Mouse (Mus musculus) A20 (cell line): Measurements from ENCODE around the gene Map1lc3b.
A peak's percentile ranks its signal among the peaks of the same experiment; 100 is the strongest.

Experiments used
- DNase-seq: peaks from one replicate; pipeline ENCODE4 v3.0.0-alpha.2; 2011; ENCODE audit warnings: low read depth, low spot score

The Map1lc3b gene

DNA sequence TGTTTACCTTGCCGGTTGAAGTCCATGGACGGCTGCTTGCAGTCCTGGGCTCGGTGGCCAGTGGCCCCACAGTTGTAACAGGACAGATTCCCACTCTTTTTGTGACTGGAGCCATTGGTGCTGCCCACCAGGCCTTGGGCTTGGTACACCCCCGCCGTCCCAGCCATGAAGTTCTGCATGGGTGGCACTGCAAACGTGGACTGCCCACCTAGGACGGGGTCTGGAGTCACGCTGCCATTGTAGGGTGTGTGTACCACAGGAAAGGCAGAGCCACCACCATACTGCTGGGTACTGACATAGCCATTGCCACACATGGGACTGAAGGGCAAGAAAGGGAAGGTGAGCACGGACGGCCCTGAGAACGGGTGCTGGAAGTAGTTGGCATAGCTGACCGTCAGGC is 13.6 kb downstream of the Map1lc3b start:
- no peak for DNase-seq

DNA sequence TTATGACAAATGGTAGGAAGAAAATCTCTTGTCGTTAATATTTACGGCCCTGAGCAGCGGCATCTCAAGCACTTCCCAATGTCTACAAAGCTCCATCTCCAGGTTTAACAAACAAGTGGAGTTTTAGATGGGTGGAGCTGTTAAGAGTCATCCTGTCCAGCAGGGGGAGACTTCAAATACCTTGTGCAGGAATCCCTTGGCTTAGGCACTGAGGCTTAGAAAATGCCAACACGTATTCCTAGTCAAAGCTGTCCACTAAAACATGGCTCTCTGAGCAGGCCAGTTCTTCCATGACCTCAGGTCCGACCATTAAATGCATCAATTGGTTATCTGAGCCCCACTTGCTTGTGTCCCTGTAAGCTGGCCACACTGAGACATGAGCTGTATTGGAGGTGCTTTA is 17.5 kb downstream of the Map1lc3b start:
- DNase-seq = peak; percentile 30

DNA sequence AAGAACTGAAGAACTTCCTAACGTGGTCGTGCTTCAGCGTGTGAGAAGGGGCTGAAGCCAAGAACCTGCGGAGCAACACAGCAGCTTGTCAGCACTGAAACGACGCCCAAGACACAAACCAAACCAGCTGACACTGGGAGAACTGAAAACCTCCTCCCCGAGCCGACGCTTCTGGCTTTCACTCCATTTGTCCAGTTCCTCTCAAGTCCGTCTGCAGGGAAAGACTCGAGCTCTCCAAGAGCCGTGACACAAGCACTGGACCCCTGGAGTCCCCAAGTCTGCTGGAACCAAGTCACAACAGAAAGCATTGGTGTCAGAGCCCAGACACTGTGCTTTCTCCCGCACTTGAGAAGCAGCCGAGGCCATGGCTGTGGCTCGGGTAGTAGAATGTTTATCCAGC is 19.1 kb downstream of the Map1lc3b start:
- DNase-seq = no peak

DNA sequence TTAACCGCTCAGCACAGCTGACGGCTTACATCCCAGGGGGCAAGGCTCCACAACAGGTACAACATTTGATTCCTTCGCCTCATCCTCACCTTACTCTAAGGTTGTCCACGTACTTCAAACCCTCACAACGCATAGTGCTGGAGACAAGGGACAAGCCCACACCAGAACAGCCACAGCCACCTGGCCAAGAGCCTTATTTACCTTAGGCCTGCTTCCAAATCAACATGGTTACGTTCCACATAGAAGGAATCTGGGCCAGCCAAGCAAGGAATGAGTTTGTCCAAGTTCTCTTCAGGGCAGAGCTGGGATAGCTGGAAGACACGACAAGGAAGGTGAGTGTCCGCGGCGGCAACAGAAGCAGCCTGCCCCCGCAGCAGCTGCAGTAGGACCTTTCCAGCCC is 19.8 kb downstream of the Map1lc3b start:
- DNase-seq = no peak

DNA sequence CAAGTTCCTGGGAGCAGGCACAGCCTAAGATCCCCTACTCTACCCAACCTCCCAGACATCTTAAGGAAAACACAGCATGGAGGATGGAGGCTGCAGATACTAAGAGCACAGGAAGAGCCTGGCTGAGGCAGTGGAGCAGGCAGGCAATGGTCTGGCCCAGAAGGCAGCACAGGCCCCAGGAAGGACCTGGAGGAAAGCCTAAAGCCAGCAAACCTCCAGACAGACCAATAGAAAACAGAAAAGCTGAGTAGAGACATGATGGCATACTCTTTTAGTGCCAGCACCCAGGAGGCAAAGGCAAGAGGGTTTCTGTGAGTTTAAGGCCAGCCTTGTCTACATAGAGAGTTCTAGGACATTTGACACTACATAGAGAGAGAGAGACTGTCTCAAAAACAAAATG is 23.3 kb downstream of the Map1lc3b start:
- no peak for DNase-seq

DNA sequence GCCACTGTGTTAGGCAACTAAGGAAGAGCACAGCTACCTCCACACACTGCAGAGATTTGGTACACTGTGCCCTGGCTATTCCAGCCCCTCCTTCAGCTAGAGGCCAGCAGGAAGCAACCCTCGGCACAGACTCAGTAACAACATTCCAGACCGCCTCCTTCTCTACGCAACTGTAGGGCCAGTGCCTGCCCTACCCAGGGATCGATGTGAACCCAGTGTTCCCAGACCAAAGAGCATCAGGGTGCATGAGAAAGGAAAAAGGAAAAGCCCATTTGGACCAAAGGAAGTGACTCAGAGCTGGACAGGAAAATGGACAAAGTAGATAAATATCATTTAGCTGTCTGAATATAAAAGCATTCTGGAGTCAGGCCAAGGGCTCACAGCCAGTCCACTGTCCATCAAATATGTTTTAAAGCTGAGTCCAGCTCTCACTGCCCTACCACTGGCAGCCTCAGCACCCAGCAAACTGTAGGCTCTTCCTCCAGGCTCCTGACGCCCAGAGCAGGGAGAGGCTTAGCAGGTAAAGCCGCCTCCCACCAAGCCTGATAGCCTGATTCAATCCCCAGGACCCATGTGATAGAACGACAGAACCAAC is 29.3 kb downstream of the Map1lc3b start:
- DNase-seq = no peak

DNA sequence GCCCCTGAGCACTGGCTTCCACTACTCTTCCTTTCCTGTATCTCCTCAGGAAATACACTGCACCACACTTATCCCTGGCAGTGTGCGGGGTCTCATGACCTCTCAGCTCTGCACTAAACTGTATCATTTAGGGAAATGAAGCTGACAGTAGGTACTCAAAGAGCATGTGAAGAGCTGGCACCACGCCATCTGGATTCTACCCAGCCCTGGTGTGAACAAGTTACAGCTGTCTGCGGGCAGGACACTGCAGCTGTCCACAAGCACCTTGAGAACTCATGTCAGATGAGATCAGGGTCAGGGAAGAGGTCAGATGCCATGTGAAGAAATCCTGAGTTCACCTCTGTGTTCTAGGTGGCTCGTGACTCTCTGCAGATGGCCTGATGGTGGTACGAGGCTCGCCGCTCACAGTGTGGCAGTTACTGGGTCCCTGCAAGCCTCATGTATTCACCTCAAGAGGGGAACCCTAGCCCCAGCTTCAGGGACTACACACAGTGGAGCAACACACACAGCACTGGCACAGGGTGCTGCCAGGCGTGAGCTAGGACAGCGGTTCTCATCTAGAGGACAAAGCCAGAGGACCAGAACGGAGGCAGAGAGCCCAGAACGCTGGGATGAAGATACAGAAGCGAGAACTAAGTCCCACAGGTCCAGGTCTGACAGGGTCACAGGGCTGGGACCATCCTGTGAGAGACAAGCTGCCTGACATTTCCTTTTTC is 30.8 kb downstream of the Map1lc3b start:
- peak; percentile 23 for DNase-seq

DNA sequence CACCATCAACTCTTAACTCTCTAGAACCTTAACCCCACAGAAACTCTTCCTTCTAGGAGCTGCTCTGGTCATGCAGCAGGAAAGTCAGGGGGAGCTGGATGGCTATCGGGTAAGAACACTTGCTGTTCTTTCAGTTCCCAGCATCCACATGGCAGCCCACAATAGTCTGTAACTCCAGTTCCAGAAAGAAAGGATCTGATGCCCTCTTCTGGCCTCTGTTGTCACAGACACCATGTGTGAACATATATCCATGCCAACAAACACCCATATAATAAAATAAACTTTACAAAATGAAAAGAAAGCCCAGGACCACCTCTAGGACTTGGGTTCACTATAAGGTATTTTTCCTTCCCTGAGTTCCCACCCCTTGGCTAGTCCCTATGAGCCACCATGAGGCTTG is 31.7 kb downstream of the Map1lc3b start:
- DNase-seq = no peak

DNA sequence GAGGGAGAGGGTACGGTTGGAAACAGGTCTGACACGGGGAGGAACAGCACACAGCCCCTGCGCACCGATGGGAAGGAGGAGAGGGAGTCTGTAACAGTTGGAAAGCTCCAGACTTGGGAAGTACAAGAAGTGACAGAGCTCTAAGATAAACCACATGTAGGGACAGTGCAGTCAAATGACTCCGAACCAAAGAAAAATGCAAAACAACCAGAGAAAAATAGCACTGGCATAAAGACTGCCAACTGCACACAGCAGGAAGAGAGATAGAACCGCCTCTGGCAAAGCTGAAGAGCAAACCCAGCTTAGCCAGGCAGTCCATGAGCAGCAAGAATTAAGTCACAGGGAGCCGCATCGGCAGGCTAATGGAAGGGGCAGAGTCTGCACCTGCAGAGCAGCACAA is 32.9 kb downstream of the Map1lc3b start:
- no peak for DNase-seq

DNA sequence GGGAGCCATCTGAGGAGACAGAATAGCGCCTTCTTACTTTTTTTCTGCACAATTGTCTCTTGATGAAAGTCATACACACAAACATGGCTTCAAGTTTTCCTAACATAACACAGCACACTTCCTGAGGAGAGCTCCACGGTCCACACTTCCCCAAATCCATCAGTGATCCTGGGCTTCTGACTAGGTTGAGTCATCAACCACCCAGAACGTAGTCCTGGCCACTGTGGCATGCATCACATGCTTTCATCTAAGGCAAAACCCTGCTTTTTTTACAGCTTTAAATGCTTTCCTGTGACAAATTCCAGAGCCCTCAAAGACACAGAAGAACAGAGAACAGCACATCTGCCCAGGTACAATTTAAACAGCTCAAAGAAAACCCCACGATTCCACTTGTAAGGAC is 38.5 kb downstream of the Map1lc3b start:
- DNase-seq = no peak

DNA sequence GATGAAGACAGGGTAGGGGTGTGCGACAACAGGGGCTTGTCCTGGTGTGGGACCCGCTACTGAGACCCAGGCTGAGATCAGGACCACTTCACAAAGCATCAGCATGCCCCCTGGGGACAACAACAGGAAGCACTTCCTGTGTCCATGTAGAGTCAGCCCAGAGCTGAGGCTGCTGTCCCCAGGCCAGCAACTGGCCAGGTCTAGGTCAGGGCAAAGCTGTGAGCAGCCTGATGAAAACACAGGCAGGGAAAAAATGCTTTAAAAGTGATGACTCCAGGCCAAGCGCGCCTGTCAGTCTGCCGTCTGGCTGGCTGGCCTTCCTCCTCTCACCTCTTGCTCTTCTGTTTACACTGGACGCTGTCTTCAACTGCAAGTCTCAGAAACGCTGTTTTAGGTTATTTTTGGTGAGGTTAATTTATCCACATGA is 41.5 kb downstream of the Map1lc3b start:
- no peak for DNase-seq

DNA sequence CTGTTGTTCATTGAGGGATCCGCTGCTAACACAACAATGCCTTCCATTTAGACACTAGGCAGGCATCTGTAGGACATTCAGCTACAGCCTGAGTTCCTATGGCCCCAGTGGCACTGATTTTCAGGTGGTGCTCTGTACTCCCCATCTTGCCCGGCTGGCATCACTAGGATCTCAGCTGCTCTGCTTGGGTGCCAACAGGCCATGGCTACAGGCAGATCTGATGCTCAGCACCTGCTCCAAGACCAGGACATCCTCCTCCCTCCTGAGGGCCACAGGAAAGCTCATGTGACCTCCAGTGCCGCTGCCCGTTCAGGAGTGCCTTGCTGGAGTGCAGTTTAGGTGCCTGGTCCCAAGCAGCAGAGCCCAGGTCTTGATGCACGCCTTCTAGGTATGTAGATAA is 42.2 kb downstream of the Map1lc3b start:
- DNase-seq = no peak

DNA sequence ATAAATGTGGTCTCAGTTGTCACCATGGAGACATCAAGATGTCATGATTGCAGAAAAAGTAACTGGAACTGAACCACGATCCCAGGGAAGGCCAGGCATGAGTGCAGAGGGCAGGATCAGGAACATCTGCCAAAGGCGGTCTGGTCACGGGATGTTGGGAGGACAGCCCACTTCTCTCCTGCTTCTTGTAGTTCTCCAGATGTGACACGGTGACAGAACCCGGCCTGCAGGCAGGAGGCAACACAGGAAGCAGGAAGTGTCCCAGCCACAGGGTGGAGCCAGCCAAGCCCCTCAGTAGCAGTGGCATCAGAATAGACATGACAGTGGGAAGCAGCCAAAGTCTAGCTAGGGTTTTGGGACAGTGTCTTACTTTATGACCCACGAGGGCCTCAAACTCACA is 45.4 kb downstream of the Map1lc3b start:
- DNase-seq = no peak

DNA sequence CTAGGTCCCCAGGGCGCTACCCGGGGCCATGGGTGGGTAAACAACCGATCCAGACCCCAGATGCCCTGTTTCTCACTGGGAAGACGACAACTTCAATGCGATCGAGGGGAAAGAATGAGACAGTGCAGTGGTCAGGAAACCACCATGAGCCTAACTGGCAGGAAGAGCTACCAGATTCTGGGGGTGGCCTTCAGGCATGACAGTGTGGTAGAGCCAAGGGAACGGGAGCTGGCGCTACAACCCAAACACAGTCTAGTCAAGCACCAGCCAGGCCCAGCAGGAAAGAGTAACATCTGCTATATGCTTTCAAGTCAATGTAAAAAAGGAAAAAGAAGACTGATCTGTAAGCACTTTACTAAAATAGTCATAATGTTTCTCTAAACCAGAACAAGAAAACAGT is 46.0 kb downstream of the Map1lc3b start:
- no peak for DNase-seq

DNA sequence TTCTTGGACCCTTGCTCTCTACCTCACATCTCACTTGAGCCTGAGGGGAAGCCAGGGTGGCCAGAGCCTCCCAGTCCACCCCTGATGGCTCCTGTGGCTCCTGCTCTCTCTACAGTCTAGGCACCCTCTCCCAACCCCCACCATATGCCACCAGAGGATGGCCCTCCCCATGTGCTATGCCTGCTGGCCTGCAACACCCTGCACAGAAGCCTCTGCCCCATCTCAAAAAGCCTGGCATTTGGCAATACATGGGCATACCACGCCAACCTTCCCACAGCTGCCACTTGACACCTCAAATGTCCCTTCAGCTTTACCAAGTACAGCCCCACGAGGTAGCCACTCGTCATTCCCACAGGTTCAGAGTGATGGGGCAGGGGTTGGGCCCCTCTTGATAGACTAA is 52.6 kb downstream of the Map1lc3b start:
- DNase-seq = no peak

DNA sequence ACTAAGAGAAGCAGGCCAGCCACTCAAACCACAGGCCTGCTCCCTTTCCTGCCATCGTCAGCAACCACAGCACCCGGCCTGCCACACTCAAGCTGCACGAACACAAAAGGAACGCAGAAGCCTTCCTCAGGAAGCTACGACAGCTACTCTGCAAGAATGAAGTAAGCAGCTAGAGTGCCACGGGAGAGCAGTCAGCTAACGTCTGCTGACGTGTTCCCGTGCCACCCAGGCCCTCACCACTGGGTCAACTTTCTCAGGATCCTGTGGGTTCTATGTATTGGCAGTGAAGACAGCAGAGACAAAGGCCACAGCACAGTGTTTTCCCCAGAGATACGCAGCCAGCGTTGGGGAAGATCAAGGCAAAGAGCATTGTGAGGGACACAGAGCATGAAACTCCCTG is 53.2 kb downstream of the Map1lc3b start:
- DNase-seq = no peak

DNA sequence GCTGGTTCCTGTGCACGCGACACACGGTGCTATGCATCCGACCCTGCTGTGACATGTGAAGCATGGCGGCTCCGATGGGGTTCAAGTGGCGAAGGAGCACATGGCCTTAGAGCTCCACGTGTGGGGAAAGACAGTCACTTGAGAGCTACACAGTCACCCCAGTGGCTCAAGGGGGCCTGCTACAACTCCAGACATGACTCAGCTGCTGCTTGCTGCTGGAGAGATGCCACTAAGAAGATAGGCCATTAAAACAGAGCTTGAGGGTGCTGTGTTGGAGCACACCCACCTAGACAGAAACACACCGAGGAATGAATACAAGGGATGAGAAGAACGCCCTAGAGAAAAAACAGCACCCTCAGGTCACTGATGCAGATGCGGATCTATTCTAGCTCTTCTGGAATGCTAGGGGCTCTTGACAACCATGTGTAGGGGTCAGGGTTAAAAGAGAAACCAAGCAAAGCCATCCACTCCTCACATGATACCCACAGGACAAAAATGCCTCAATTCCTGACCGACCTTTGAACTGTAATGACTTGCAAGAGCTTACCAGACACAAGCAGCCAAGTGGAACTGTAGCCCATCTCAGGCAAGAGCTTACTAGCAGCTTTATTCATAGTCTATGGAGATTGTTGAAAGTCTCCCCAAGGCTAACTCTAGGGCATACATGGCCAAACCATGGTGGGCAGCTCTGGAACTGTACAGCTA is 57.5 kb downstream of the Map1lc3b start:
- DNase-seq = no peak
